Mouse (Mus musculus) neural tube, embryonic 12.5 days (tissue): ENCODE results near the gene Tdrd1. TPM values are rescaled to one million over a fixed set of nuclear protein-coding genes. Genes with fewer than 3 reads are reported as not detected.

Experiments
- ATAC-seq: fragments of 200-750 bp; cut with Nextera tagmentation; 2 replicates; pipeline ENCODE4 v1.8.0; 2017; ENCODE audit warnings: low read depth, mild to moderate bottlenecking, moderate TSS enrichment, moderate library complexity; ENCODE audit not compliant: low FRiP score
- H3K27ac ChIP-seq: fragments of 300-500 bp; sonication (generic); 2 replicates; pipeline ENCODE4 v1.5.1; 2016
- H3K27me3 ChIP-seq: fragments of 300-500 bp; sonication (generic); replicated peaks from 2 replicates; pipeline ENCODE4 v1.6.1; 2016; ENCODE audit warnings: mild to moderate bottlenecking
- H3K36me3 ChIP-seq: fragments of 300-500 bp; sonication (generic); 2 replicates; pipeline ENCODE4 v1.6.1; 2016; ENCODE audit warnings: mild to moderate bottlenecking
- H3K4me1 ChIP-seq: fragments of 300-500 bp; sonication (generic); 2 replicates; pipeline ENCODE4 v1.6.1; 2016
- H3K4me2 ChIP-seq: fragments of 300-500 bp; sonication (generic); replicated peaks from 2 replicates; pipeline ENCODE4 v1.6.1; 2016; ENCODE audit warnings: mild to moderate bottlenecking
- H3K4me3 ChIP-seq: fragments of 300-500 bp; sonication (generic); 2 replicates; pipeline ENCODE4 v1.5.1; 2016
- H3K9ac ChIP-seq: fragments of 300-500 bp; sonication (generic); 2 replicates; pipeline ENCODE4 v1.6.1; 2016; ENCODE audit warnings: mild to moderate bottlenecking
- H3K9me3 ChIP-seq: fragments of 300-500 bp; sonication (generic); 2 replicates; pipeline ENCODE4 v1.6.1; 2016; ENCODE audit warnings: mild to moderate bottlenecking
- WGBS: fragments of 180-500 bp; shearing (Covaris S2); methylation state at CpG from one replicate; pipeline ENCODE4 v1.1.7; 2016; 5-methylcytosine and 5-hydroxymethylcytosine counted together
- polyA plus RNA-seq: library from polyadenylated mRNA; unstranded; fragments of >200 nt; fragmentation: Nextera tagmentation; extraction: Ambion mirVana; gene quantifications from 2 replicates; pipeline ENCODE4 v1.2.1, GENCODE M21; 2016

Gene Tdrd1
- polyA plus RNA-seq, 1 experiment from 2014 or later, result 0.76 TPM

DNA sequence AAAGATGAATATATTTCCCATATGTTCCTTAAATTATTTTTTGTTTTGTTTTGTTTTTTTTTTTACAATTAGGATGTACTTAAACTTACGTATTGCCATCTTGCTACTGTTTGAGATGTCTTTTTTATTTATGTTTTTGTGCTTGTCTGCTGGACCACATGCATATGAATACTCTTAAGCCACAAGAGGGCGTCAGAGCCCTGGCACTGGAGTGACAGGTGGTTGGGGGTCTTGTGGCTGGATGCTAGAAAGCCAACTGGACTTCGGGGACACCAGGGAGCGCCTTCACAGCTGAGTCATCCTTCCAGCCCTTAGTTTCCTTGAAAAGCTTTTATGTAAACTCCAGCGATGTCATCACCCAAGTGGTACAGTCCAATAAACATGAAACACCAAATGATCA, 17.2 kb upstream of the Tdrd1 start:
- no peaks in the 10 kb centered on the region for H3K4me1 ChIP-seq
- H3K27ac ChIP-seq, result no peak overlapping the region
- H3K27me3 ChIP-seq, result no peaks in the 10 kb centered on the region
- no peaks in the 10 kb centered on the region for H3K9me3 ChIP-seq
- no peak overlapping the region for H3K9ac ChIP-seq
- no peak overlapping the region for H3K4me2 ChIP-seq
- no peak for ATAC-seq
- H3K4me3 ChIP-seq, result no peak overlapping the region
- 58% methylated on average over 5 of the region's 5 CpGs for WGBS
- peaks cover 45% of the 10 kb centered on the region for H3K36me3 ChIP-seq

DNA sequence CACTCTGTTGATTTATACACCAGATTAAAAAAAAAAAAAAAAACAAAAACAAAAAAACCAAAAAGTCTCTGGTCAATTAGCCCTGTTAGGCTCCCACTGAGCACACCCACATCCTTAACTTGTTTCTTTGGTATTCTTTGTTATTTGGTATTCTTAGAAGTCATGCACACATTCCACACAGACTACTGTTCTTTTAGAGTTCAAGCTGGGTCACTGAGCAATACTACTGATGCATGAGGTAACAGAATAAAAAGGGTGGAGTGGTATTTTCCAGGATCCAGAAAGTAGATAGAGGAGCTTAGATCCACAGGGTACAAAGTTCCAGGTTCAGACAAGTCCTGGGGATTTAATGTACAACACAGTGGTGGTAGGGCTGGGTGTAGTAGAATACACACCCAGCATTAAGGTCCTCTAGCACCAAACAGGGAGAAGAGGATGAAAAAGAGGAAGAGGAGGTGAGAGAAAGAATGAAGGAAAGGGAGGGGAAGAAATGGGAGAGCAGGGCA, 15.3 kb upstream of the Tdrd1 start:
- Histone ChIP-seq H3K9ac (no peak overlapping the region), H3K9me3 (no peaks in the 10 kb centered on the region), H3K27ac (no peak overlapping the region), H3K27me3 (no peaks in the 10 kb centered on the region), H3K4me2 (no peak overlapping the region), H3K36me3 (peaks cover 35% of the 10 kb centered on the region), H3K4me1 (no peaks in the 10 kb centered on the region), H3K4me3 (no peak overlapping the region)
- ATAC-seq, result no peak

DNA sequence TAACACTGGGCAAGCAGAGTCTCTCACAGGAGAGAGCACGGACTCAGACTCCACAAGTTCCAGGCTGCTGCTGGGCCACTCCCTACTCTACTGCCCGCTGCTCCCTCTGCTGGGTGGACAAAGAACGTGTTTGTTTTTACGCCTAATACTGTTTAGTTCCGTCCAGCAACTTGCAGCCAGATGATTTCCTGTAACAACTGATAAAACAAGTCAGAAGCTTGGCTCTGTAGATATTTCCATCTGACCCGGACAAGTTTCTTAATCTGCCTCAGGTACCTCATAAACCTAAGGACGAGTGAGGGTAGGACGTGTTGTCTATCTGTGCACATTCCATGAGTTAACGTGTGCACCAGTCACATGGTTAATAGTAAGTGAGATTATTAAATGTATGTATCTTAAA, 14.4 kb upstream of the Tdrd1 start:
- 47% methylated on average over 9 of the region's 9 CpGs for WGBS
- no peak overlapping the region for H3K9ac ChIP-seq
- no peak overlapping the region for H3K27ac ChIP-seq
- H3K9me3 ChIP-seq, result no peaks in the 10 kb centered on the region
- no peaks in the 10 kb centered on the region for H3K4me1 ChIP-seq
- ATAC-seq, result no peak
- peaks cover 31% of the 10 kb centered on the region for H3K36me3 ChIP-seq
- H3K4me3 ChIP-seq, result no peak overlapping the region
- no peaks in the 10 kb centered on the region for H3K27me3 ChIP-seq
- no peak overlapping the region for H3K4me2 ChIP-seq

DNA sequence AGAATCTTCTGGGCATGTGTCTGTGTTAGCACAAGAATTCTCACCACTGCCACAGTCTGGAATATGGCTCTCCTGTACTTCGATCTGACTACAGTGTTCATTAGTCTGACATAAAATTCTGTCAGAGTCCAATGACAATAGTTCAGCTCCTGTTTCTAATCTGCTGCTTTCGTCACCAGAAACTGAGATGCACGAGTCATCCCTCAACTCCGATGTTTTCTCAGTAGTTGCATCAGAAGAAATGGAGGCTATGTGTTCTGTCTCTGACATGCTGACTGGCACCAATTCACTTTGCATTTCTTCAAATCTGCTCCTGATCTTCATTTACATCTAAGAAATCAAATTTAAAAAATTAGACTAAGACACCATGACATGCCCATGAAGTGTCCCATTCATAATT, 12.6 kb upstream of the Tdrd1 start:
- Histone ChIP-seq H3K4me2 (no peak overlapping the region), H3K36me3 (peaks cover 15% of the 10 kb centered on the region), H3K9ac (no peak overlapping the region), H3K4me3 (no peak overlapping the region), H3K9me3 (no peaks in the 10 kb centered on the region), H3K4me1 (peaks cover 12% of the 10 kb centered on the region; the same call in 1 of the 2 replicates), H3K27ac (no peak overlapping the region), H3K27me3 (no peaks in the 10 kb centered on the region)
- ATAC-seq, result no peak
- WGBS, result 94% methylated on average over 4 of the region's 4 CpGs

DNA sequence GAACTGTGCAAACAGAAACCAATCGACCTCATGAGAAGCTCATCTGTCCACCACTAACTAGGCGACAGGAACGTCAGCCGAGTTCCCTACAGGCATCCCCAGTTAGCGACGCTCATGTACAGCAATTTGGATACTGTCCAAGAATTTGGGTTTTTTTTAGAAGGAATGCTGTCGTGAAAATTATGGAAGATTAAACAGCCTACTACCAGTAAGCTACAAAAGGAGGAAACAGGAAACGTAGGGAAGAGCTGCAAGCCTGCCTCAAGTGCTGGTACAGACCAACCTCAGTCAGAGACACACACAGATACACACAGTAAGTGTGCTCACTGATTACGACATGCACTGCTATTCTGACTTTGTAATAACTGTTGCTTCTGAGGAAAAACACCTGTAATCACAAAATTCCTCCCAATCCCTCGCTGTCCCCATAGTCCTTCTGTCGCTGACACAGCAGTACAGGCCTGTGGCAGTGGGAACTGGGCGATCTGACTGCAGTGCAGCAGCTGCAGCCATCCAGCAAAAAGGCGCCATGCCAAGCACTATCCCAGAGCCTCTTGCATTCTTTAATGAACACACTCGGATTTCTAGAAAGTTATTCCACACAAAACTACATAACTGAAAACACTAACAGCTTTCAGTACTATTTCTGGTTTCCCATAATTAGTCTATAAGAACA, 8.0 kb upstream of the Tdrd1 start:
- no peak for ATAC-seq
- Histone ChIP-seq H3K36me3 (peaks cover 3% of the 10 kb centered on the region), H3K4me1 (peaks cover 32% of the 10 kb centered on the region), H3K9me3 (no peaks in the 10 kb centered on the region), H3K9ac (no peak overlapping the region), H3K27me3 (no peaks in the 10 kb centered on the region), H3K27ac (no peak overlapping the region), H3K4me3 (no peak overlapping the region), H3K4me2 (no peak overlapping the region)
- WGBS, result 70% methylated on average over 14 of the region's 14 CpGs

DNA sequence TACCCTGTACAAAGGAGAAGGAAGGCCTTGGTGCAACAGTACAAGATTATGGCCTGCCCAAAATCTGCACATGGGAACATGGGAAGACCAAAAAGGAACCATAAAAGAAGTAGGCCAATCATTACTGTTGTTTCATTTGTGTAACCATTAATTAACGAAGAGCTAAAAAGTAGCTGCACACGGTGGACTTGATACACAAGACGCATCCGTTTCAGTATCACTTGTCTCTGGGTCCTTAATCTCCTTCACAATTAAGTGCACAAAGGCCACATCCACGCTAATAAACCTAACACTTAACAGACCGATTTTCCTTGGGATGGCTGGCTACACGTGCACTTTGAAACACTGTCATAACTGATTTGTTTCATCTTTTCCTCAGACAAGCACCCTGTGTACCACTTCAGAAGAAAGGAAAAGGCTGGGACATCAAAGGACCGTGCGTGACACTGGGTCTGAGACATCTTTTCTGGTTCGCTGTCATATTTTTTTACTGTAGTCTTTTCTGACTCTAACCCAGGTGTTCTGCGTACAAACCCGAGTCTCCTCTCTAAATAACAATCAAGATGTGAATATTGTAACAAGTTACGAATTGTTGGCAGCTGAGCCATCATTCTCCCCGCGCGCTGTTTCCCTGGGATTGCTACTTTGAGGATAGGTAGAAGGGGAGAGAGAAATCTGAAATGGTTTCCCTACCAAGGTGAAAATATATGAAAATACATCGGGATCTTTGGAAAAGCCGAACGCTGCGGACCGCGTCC, 4.8 kb upstream of the Tdrd1 start:
- Histone ChIP-seq H3K27ac (peak overlapping the region; percentile 84; the same call in 1 of the 2 replicates), H3K27me3 (peaks cover 4% of the 10 kb centered on the region), H3K9me3 (no peaks in the 10 kb centered on the region), H3K4me2 (peak overlapping the region; percentile 77), H3K4me1 (peaks cover 32% of the 10 kb centered on the region), H3K36me3 (no peaks in the 10 kb centered on the region), H3K9ac (peak overlapping the region; percentile 93), H3K4me3 (peak overlapping the region; percentile 95)
- 8% methylated on average over 22 of the region's 22 CpGs for WGBS
- no peak for ATAC-seq

DNA sequence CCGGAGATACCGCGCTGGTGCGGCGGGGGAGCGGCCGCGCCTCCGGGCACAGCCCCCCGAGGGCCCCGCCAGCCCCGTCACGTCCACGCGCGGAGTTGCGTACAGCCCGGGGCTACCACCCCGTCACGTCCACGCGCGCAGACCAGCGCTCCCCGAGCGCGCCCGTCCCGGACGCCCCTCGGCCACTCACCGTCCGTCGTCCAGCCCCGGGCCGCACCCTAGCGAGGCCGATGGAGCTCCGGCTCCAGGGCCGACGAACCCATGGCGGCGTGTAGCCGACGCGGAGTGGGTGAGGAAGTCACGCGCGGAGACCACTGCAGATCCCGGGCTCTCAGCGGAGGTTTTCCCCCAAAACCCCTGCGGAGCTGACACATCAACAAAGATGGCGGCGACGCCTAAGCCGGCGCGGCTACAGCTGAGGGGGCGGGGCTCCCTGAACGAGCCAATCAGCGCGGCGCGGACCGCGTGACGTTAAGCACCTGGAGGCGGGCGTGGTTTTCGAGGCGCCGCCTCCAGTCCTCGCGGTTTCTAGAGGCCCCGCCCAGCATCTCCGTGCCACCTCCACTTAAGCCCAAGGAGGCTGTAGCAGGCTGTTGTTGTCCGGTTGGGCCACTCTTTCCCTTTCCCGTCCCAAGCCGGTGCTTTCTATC, 4.1 kb upstream of the Tdrd1 start, which contains the start of gene Ccdc186:
Gene Ccdc186, minus strand, starts transcription at position 393 of the 650 bp plus-strand sequence.
- H3K27me3 ChIP-seq, result peaks cover 4% of the 10 kb centered on the region
- ATAC-seq, result peak; percentile 97
- peaks cover 32% of the 10 kb centered on the region for H3K4me1 ChIP-seq
- no peaks in the 10 kb centered on the region for H3K9me3 ChIP-seq
- peak within 1 kb of the TSS; percentile 84 for H3K27ac ChIP-seq
- no peaks in the 10 kb centered on the region for H3K36me3 ChIP-seq
- peak within 1 kb of the TSS; percentile 93 for H3K9ac ChIP-seq
- H3K4me2 ChIP-seq, result peak within 1 kb of the TSS; percentile 77
- peak within 1 kb of the TSS; percentile 95 for H3K4me3 ChIP-seq
- WGBS, result under 1% methylated on average over 79 of the region's 79 CpGs

DNA sequence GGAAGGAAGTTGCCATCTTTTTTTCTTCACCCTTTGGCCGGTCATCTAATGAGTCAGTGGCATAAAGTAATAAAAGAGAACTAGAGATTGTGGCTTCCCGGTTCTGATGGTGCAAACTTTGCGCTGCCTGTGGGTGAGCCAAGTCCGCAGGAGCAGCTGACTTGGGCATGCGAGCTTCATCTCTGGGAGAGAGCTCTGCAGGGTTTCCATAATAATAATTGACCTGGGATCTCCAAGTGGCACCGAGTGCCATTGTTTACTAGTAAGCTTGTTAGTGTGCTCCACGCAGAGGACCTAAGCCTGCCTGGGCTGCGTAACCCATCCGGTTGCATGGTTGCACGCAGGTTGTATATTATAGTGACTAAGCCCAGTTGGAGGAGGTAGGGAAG, 3.6 kb upstream of the Tdrd1 start:
- Histone ChIP-seq H3K9me3 (no peaks in the 10 kb centered on the region), H3K36me3 (no peaks in the 10 kb centered on the region), H3K9ac (no peak overlapping the region), H3K4me3 (peak overlapping the region; percentile 95), H3K27me3 (peaks cover 4% of the 10 kb centered on the region), H3K4me2 (peak overlapping the region; percentile 77), H3K27ac (no peak overlapping the region), H3K4me1 (peaks cover 29% of the 10 kb centered on the region)
- WGBS, result 22% methylated on average over 10 of the region's 10 CpGs
- peak; percentile 64 for ATAC-seq

DNA sequence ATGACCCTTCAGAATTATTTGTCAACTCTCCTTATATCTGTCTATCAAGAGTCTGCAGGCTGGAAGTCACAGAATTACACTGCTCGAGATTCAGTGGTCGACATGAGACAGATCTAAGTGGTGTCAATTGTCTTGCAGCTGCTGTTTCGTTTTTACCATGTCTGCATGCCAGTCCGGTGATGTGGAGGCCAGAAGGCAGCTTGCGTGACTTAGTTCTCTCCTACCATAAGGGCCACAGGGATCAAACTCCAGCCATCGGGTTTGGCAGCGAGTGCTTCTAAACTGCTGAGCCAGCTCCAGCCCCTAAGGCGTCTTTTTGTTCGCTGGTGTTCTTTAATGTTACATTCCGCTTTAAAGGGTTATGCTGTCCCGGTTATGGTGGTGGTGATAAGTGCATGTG, 2.3 kb downstream of the Tdrd1 start:
- Histone ChIP-seq H3K27ac (no peak overlapping the region), H3K4me1 (no peaks in the 10 kb centered on the region), H3K36me3 (no peaks in the 10 kb centered on the region), H3K4me3 (no peak overlapping the region), H3K4me2 (no peak overlapping the region), H3K27me3 (peaks cover 4% of the 10 kb centered on the region), H3K9ac (no peak overlapping the region), H3K9me3 (no peaks in the 10 kb centered on the region)
- WGBS, result 88% methylated on average over 11 of the region's 11 CpGs
- ATAC-seq, result no peak

DNA sequence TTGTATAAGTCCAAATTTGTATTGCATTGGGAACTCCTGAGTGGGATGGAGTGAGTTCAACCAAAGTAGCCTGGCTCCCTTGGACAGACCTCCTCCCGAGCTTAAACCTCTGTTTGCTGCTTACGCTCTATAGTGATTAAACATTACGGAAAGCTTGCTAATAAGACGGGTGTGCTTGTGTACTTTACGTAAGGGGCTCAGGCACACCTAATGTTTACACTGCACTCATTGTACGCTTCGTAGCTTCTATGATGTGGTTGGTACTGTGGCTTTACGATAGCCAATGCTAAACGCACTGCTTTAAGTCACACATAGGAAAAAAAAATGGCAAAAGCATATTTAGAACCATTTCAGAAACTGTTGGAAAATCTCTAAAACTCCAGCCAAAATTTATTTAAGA, 3.3 kb downstream of the Tdrd1 start:
- Histone ChIP-seq H3K27me3 (peaks cover 4% of the 10 kb centered on the region), H3K36me3 (no peaks in the 10 kb centered on the region), H3K9me3 (no peaks in the 10 kb centered on the region), H3K4me2 (no peak overlapping the region), H3K4me1 (no peaks in the 10 kb centered on the region), H3K4me3 (no peak overlapping the region), H3K9ac (no peak overlapping the region), H3K27ac (no peak overlapping the region)
- ATAC-seq, result no peak
- 92% methylated on average over 9 of the region's 9 CpGs for WGBS

DNA sequence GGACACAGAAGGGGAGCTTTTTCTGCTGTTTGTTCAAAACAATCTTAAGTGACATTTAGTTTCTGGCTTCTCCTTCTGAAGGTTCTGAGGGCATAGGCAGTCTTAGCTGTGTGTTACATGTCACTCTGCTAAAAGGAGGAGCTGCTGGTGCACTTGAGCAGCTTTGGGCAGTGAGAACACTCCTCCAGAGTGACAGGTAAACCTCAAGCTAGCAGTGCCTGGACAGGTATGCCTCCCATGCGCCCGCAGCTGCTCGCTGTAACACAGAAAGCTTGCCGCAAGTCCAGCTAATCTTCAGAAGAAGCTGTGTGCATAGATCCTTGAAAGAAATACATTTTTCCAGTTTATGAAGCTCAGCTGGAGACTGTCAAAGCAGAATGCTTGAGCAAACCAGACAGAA, 4.2 kb downstream of the Tdrd1 start:
- WGBS, result 92% methylated on average over 4 of the region's 4 CpGs
- H3K4me1 ChIP-seq, result no peaks in the 10 kb centered on the region
- H3K36me3 ChIP-seq, result no peaks in the 10 kb centered on the region
- H3K27me3 ChIP-seq, result peaks cover 4% of the 10 kb centered on the region
- no peak overlapping the region for H3K9ac ChIP-seq
- no peak overlapping the region for H3K27ac ChIP-seq
- no peak overlapping the region for H3K4me2 ChIP-seq
- no peak for ATAC-seq
- no peaks in the 10 kb centered on the region for H3K9me3 ChIP-seq
- no peak overlapping the region for H3K4me3 ChIP-seq

DNA sequence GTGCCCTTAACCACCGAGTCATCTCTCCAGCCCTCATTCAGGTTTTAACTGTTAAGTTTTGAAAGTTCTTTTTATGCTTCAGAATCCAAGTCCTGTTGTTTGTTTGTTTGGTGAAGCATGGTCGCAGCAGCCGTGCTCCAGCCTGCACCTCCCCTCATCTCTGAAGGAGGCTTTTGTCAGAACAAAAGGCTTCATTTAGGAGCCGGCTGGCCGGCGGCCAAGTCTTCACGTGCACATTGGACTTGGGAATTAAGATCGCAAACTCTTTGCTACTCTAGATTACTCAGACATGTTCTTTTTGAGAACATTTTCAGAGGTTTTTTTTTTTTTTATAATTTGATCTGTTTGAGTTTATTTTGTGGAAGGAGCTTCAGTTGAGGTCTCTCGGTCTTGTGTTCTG, 9.3 kb downstream of the Tdrd1 start:
- Histone ChIP-seq H3K27me3 (no peaks in the 10 kb centered on the region), H3K4me2 (no peak overlapping the region), H3K9ac (no peak overlapping the region), H3K4me1 (peaks cover 4% of the 10 kb centered on the region; the same call in 1 of the 2 replicates), H3K27ac (no peak overlapping the region), H3K36me3 (no peaks in the 10 kb centered on the region), H3K4me3 (no peak overlapping the region), H3K9me3 (no peaks in the 10 kb centered on the region)
- WGBS, result 52% methylated on average over 9 of the region's 9 CpGs
- no peak for ATAC-seq
